In the genomic region with DNA sequence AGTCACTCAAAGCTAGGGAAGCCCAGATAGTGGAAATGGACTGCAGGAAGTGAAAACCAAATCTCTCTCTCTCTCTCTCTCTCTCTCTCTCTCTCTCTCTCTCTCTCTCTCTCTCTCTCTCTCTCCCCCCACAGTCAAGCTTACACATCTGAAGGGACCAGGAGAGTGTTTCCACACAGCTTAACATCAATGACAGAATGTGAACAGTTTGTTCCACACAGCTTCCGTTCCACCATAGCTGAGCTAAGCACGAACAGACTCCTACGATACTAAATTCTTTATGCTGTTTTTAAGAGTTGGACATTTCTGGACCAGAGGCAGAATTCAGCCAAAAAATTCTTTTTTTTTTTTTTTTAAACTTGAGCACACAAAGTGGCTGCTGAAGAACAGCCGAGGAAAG, we compare ENCODE assay signal across 18 mouse cellular contexts.
A peak's percentile ranks its signal among the peaks of the same experiment; 100 is the strongest.
DNase-seq lines count a peak whose midpoint lies in the region; ATAC-seq lines count a peak whose summit lies in the region.
"Had no signal": no experiment of that assay in that cellular context is flagged by ENCODE, and none has a peak within 500 bp of the region (broad histone marks: within the 10 kb centered on the region; RNA-seq: fewer than 3 reads in every experiment).

No protein-coding gene starts in this region.

- DNase-seq in kidney, postnatal 14 days: peak; percentile 24
- no peak for DNase-seq in kidney, postnatal 10 days
- DNase-seq in T-cell, adult 2 months (ENCODE audit: low spot score): peak; percentile 53
- no peak for DNase-seq in spleen, adult 18-20 months
- no peak for DNase-seq in embryo, embryonic 9.5 days (ENCODE audit: extremely low spot score)
- DNase-seq: adrenal gland, adult 8-10 months; cerebellum, adult 18-20 months; cerebellum, postnatal 10 days; gastrocnemius, postnatal 36 days; heart, adult 18-20 months; heart, postnatal 14 days; kidney, adult 8-10 months had no signal

- ATAC-seq in inflammation-experienced regulatory T-cells, adult 6 months: peak; percentile 61
- no peak for ATAC-seq in monocyte, adult 5-6 weeks (replicated peaks; ENCODE audit: insufficient number of reproducible peaks, low FRiP score, low TSS enrichment, poor library complexity, severe bottlenecking)
- ATAC-seq: forebrain, embryonic 15.5 days; hindbrain, postnatal 0 days; intestine, embryonic 16.5 days; Patski had no signal

Comparison
In these comparisons a context has a peak if more than half of its experiments do, and no peak if none do; other contexts are left out.
1. DNase-seq: peak in kidney, postnatal 14 days (single experiment) and T-cell, adult 2 months (single experiment); none in kidney, postnatal 10 days (single experiment), spleen, adult 18-20 months (0 of 2) and embryo, embryonic 9.5 days (single experiment).